Mouse (Mus musculus): ENCODE data around the gene Dld.

DNA sequence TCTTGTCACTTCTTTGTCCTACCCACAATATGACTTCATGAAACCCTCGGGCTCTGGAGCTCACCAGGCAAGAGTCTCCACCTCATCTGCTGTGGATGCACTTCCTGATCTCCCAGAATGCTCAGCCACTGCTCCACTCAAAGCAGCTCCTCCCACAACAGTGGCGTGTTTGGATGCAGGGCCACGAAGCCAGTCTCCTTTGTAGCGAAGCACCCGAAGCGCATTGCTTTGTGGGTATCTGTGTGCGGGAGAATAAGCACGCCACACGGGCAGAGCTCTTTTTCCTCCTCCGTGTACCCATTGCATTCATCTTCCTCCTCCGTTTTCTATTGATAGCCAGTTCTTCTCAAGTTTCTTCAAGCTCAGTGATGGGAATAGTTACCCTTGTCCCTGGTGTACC, 26.0 kb upstream of the Dld start:
- TF ChIP-seq POLR2A (IDR thresholded peaks at IDR 0.05; ENCODE audit: borderline replicate concordance, insufficient read depth, low read length), result no peak
- no peak for TF ChIP-seq CTCF (IDR thresholded peaks at IDR 0.05; ENCODE audit: borderline replicate concordance, insufficient read depth, low read depth, low read length)

Data from cerebellum, adult 2 months (tissue).